Mouse (Mus musculus) intestine, embryonic 14.5 days (tissue): ENCODE measurements at regions not wholly inside any gene's neighbourhood (a gene's known extent, or its start where the extent isn't known, plus 50 kb on each side); places are given as distances from the start of the nearest gene placed in this dataset.

Experiments
- ATAC-seq: fragments of 200-750 bp; cut with Nextera tagmentation; replicated peaks from 2 replicates; pipeline ENCODE4 v1.8.0; 2017; ENCODE audit warnings: low read depth, moderate number of reproducible peaks, moderate TSS enrichment, moderate library complexity; ENCODE audit not compliant: low FRiP score, low TSS enrichment
- DNase-seq: peaks from one replicate; pipeline ENCODE4 v3.0.0-alpha.2; 2018; ENCODE audit warnings: low spot score
- H3K27ac ChIP-seq: fragments of 300-500 bp; sonication (generic); 2 replicates; pipeline ENCODE4 v1.5.1; 2014; ENCODE audit warnings: low read depth, mild to moderate bottlenecking, control low read depth
- H3K27me3 ChIP-seq: fragments of 300-500 bp; sonication (generic); replicated peaks from 2 replicates; pipeline ENCODE4 v1.6.1; 2014; ENCODE audit warnings: low read length, control low read depth; ENCODE audit not compliant: control insufficient read depth, insufficient read depth
- H3K36me3 ChIP-seq: fragments of 300-500 bp; sonication (generic); 2 replicates; pipeline ENCODE4 v1.6.1; 2014; ENCODE audit warnings: low read length, control low read depth; ENCODE audit not compliant: control insufficient read depth, insufficient read depth
- H3K4me1 ChIP-seq: fragments of 300-500 bp; sonication (generic); replicated peaks from 2 replicates; pipeline ENCODE4 v1.6.1; 2014; ENCODE audit warnings: low read length, control low read depth, mixed read lengths; ENCODE audit not compliant: control insufficient read depth, insufficient read depth
- H3K4me2 ChIP-seq: fragments of 300-500 bp; sonication (generic); 2 replicates; pipeline ENCODE4 v1.6.1; 2014; ENCODE audit warnings: low read length
- H3K4me3 ChIP-seq: fragments of 300-500 bp; sonication (generic); 2 replicates; pipeline ENCODE4 v1.5.1; 2014; ENCODE audit warnings: low read depth, low read length, control low read depth, mixed read lengths
- H3K9ac ChIP-seq: fragments of 300-500 bp; sonication (generic); 2 replicates; pipeline ENCODE4 v1.6.1; 2014; ENCODE audit warnings: mild to moderate bottlenecking, low read length
- H3K9me3 ChIP-seq: fragments of 300-500 bp; sonication (generic); 2 replicates; pipeline ENCODE4 v1.6.1; 2016; ENCODE audit warnings: low read length, control low read depth; ENCODE audit not compliant: control insufficient read depth
- WGBS: fragments of 180-500 bp; shearing (Covaris S2); extraction: QIAGEN DNeasy Blood & Tissue Kit; methylation state at CpG from one replicate; pipeline ENCODE4 v1.1.7; 2014; 5-methylcytosine and 5-hydroxymethylcytosine counted together

DNA sequence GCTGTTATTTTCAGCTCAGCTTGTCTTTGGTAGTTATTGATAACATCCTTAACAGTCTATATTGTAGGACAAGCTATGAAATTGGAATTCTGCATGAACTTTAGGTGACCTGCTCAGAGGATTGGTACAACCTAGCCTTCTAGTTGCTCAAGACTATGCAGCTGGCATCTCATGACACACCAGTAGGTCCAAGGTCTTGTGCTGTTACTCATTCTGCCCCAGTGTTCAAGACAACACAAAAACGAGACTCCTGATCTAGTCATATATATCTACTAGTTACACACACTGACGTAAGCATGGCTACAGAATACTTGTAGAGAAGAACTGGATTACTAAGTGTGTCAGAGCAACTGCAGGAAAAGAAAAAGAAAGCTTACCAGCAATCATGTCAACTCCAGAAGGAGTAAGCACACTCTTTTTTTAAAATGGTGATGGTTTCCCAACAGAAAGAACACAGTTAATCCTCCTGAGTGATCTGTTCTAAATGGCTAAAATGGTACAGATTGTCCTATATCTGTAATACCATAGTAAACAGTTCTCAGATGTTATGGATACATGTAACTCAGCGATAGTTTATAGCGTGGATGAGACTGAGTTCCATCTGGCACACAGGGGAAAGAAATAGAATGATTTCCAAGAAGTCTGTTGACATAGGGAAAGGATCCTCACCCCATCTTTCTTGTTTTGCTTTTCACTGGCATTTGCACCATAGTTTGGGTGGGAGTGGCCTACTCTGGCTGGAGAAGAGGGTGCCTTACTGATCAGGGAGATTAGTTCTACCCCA is 85.4 kb upstream of the Gm11146 start:
- Histone ChIP-seq H3K9ac (no peak overlapping the region), H3K27me3 (no peaks in the 10 kb centered on the region), H3K4me2 (no peak overlapping the region), H3K4me3 (no peak overlapping the region), H3K27ac (no peak overlapping the region), H3K4me1 (no peaks in the 10 kb centered on the region), H3K36me3 (no peaks in the 10 kb centered on the region), H3K9me3 (no peaks in the 10 kb centered on the region)
- WGBS = 85% methylated on average over 4 of the region's 4 CpGs
- DNase-seq (no peak), ATAC-seq (no peak)

GRCm38 (mm10) chr16:77685651-77686190 is 83.8 kb upstream of the Gm11146 start:
- Histone ChIP-seq H3K4me1 (no peaks in the 10 kb centered on the region), H3K9me3 (no peaks in the 10 kb centered on the region), H3K27ac (no peak overlapping the region), H3K9ac (no peak overlapping the region), H3K4me2 (no peak overlapping the region), H3K36me3 (no peaks in the 10 kb centered on the region), H3K4me3 (no peak overlapping the region), H3K27me3 (no peaks in the 10 kb centered on the region)
- WGBS = 93% methylated on average over 5 of the region's 5 CpGs
- DNase-seq (no peak), ATAC-seq (no peak)

DNA sequence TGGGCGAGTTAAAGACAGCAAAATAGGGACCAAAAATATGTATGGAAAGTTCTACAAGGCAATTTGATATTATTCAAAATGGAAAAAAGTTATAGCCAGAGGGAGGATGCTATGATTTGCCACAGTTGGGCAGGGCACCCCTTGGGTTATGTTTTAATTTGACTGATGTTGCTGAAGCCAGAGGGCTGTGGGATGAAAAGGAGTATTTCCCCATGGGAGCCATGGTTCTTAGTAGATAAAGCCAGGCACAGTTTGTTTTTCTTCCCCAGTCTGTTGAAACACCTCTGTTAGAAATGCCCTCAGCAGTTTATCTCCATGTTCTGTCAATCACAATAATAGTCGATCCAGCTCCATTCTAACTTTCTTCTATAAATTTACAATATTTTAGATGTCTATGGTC is 82.6 kb upstream of the Gm11146 start:
- Histone ChIP-seq H3K4me1 (no peaks in the 10 kb centered on the region), H3K9me3 (no peaks in the 10 kb centered on the region), H3K27me3 (no peaks in the 10 kb centered on the region), H3K4me3 (no peak overlapping the region), H3K36me3 (no peaks in the 10 kb centered on the region), H3K9ac (no peak overlapping the region), H3K27ac (no peak overlapping the region), H3K4me2 (no peak overlapping the region)
- DNase-seq = no peak
- ATAC-seq = no peak
- WGBS = 84% methylated on average over 2 of the region's 2 CpGs

GRCm38 (mm10) chr16:77679234-77679633 is 77.3 kb upstream of the Gm11146 start:
- DNase-seq (no peak), ATAC-seq (no peak)
- 90% methylated on average over 2 of the region's 2 CpGs for WGBS

DNA sequence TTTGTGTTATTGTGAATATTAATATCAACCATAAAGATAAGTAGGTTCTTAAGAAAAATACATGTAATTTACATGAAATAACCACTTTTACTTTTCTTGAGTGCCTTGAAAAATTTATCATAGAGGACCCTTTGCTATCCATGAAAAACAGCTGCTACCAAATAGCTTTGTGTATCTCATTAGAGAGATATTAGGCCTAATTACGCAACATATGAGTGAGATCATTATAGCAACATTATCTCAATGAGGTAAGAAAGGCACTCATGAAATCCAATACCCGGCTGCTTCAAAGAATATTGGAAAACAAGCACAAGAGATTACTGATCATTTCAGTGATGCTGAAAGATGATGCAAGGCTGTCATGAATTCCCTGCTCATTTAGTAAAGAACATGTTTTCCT is 74.9 kb upstream of the Gm11146 start:
- no peaks in the 10 kb centered on the region for H3K27me3 ChIP-seq
- no peaks in the 10 kb centered on the region for H3K4me1 ChIP-seq
- DNase-seq = no peak
- no peak overlapping the region for H3K9ac ChIP-seq
- no peak overlapping the region for H3K27ac ChIP-seq
- no peaks in the 10 kb centered on the region for H3K36me3 ChIP-seq
- 82% methylated on average over 2 of the region's 2 CpGs for WGBS
- H3K4me2 ChIP-seq = no peak overlapping the region
- no peak overlapping the region for H3K4me3 ChIP-seq
- no peak for ATAC-seq
- H3K9me3 ChIP-seq = no peaks in the 10 kb centered on the region

More at GRCm38 (mm10) chr16:77679234-77679633, 77.3 kb upstream of the Gm11146 start:
- no peak overlapping the region for H3K9ac ChIP-seq
- no peak overlapping the region for H3K4me2 ChIP-seq
- no peaks in the 10 kb centered on the region for H3K4me1 ChIP-seq
- H3K27ac ChIP-seq = no peak overlapping the region
- no peak overlapping the region for H3K4me3 ChIP-seq
- H3K27me3 ChIP-seq = no peaks in the 10 kb centered on the region
- no peaks in the 10 kb centered on the region for H3K9me3 ChIP-seq
- H3K36me3 ChIP-seq = no peaks in the 10 kb centered on the region

DNA sequence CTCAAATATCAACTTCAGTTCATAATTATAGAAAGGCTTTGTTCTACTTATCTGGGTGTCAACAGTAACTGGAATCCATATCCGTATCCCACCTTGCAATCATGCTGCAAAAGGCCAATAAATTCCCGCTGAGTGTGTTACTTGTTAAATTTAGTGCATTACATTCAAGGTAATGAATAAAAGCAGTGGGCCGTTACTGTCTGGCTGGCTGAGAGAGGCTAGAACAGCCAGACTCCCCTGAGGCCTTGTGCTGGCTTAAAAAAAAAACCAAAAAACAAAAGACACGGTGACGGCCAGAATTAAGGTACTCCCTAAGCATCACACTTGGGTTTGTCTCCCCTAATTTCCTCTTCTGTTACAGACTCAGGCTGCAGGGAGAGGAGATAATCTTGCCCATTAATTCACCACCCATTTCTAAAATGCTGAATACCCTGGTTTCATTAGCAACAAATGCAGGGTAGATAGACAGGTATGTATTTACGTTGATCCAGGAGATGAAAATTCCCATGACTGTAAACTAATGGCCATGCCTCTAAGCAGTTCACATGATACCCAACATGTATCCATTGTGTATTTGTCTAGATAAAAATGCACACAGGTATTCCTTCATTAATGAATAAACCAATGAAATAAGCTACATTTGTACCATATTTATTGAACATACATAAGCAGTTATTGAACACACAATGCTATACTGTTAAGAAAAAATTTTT is 74.1 kb upstream of the Gm11146 start:
- Histone ChIP-seq H3K9ac (no peak overlapping the region), H3K4me3 (no peak overlapping the region), H3K27me3 (no peaks in the 10 kb centered on the region), H3K4me2 (no peak overlapping the region), H3K9me3 (no peaks in the 10 kb centered on the region), H3K27ac (no peak overlapping the region), H3K36me3 (no peaks in the 10 kb centered on the region), H3K4me1 (no peaks in the 10 kb centered on the region)
- ATAC-seq = no peak
- DNase-seq = no peak
- 75% methylated on average over 6 of the region's 6 CpGs for WGBS

DNA sequence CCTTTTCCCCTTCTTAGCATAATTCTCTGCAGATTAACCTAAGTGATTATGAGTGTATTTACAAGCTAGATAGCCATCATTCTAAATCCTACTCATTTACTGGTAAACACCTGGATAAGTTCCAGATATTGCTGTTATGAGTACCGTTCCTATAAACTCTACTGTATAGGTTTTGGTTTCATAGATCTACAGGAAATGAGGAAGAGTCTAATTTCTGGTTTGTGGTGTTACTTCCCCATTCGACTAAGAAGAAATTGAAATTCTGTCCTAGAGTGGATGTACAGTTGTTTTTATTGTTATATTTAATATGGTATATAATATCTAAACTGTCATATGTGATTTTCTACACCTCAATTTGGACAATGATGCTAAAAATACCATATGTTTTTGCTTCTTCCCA is 69.4 kb upstream of the Gm11146 start:
- H3K9me3 ChIP-seq = no peaks in the 10 kb centered on the region
- no peak overlapping the region for H3K4me3 ChIP-seq
- no peak for ATAC-seq
- H3K27me3 ChIP-seq = no peaks in the 10 kb centered on the region
- no peak overlapping the region for H3K4me2 ChIP-seq
- no peak overlapping the region for H3K27ac ChIP-seq
- H3K36me3 ChIP-seq = peaks cover 3% of the 10 kb centered on the region; the same call in 1 of the 2 replicates
- H3K9ac ChIP-seq = no peak overlapping the region
- H3K4me1 ChIP-seq = no peaks in the 10 kb centered on the region
- 85% methylated on average over 2 of the region's 2 CpGs for WGBS
- no peak for DNase-seq

DNA sequence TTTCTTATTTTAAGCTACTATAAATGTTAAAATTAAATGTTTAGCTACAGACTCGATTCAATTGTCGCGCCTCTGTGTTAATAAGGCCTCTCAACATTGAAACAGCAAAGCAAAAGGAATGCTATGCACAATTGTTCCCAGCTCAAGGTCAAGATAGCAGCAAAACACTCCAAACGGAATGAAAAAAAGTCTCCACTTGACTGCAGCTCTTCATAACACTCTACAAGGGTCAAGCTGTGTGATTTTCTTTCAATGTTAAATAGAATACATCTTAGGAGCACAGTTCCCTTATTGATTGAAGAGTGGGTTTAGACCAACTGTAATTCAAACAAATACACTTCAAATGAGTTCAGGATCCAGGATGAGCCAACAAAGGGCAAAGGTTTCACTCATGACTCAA is 63.9 kb upstream of the Gm11146 start:
- peaks cover 3% of the 10 kb centered on the region; the same call in 1 of the 2 replicates for H3K36me3 ChIP-seq
- H3K9ac ChIP-seq = no peak overlapping the region
- DNase-seq (no peak), ATAC-seq (no peak)
- no peak overlapping the region for H3K27ac ChIP-seq
- 88% methylated on average over 4 of the region's 4 CpGs for WGBS
- no peaks in the 10 kb centered on the region for H3K27me3 ChIP-seq
- H3K9me3 ChIP-seq = no peaks in the 10 kb centered on the region
- peaks cover 6% of the 10 kb centered on the region for H3K4me1 ChIP-seq
- H3K4me2 ChIP-seq = no peak overlapping the region
- H3K4me3 ChIP-seq = no peak overlapping the region
